Mouse (Mus musculus) MEL (cell line): ENCODE results near the gene Azgp1. TPM values are rescaled to one million over a fixed set of nuclear protein-coding genes. Genes with fewer than 3 reads are reported as not detected.

Experiments
- DNase-seq: peaks from one replicate; pipeline ENCODE4 v3.0.0; 2011; ENCODE audit warnings: low read depth, low spot score
- H3K27ac ChIP-seq: 2 replicates; pipeline ENCODE4 v1.5.1; 2012; ENCODE audit warnings: low read depth, mild to moderate bottlenecking, control low read depth, low read length, moderate library complexity; ENCODE audit not compliant: control insufficient read depth
- H3K27me3 ChIP-seq, 2 experiments: fragments of 150-350 bp in 1 of 2; sonication (generic) in 1 of 2; 2 replicates each; pipeline ENCODE4 v1.6.1; 2012; ENCODE audit warnings: low read length in 2 of 2, mild to moderate bottlenecking in 2 of 2, improper control_type of control experiment in 1 of 2, moderate library complexity in 1 of 2; ENCODE audit not compliant: insufficient read depth in 2 of 2, control insufficient read depth in 1 of 2
- H3K36me3 ChIP-seq, 2 experiments: 2 replicates each; pipeline ENCODE4 v1.6.1; 2012 to 2014; ENCODE audit warnings: low read length in 2 of 2, improper control_type of control experiment in 1 of 2, inconsistent platforms in 1 of 2, mild to moderate bottlenecking in 1 of 2; ENCODE audit not compliant: insufficient read depth in 2 of 2, control insufficient read depth in 1 of 2
- H3K4me1 ChIP-seq, 2 experiments: fragments of 150-350 bp in 1 of 2; sonication (generic) in 1 of 2; 2 replicates each; pipeline ENCODE4 v1.6.1; 2012; ENCODE audit warnings: low read length in 2 of 2, improper control_type of control experiment in 1 of 2, mild to moderate bottlenecking in 1 of 2; ENCODE audit not compliant: insufficient read depth in 2 of 2, control insufficient read depth in 1 of 2
- H3K4me3 ChIP-seq, 2 experiments: fragments of 150-350 bp in 1 of 2; sonication (generic) in 1 of 2; 2 replicates each; pipeline ENCODE4 v1.5.1; 2012; ENCODE audit warnings: low read depth in 2 of 2, low read length in 2 of 2, mild to moderate bottlenecking in 2 of 2, moderate library complexity in 2 of 2, control low read depth in 1 of 2, improper control_type of control experiment in 1 of 2; ENCODE audit not compliant: control insufficient read depth in 1 of 2, insufficient read depth in 1 of 2
- H3K79me2 ChIP-seq: 2 replicates; pipeline ENCODE4 v1.6.1; 2012; ENCODE audit warnings: mild to moderate bottlenecking, low read length, moderate library complexity; ENCODE audit not compliant: control insufficient read depth, poor library complexity, insufficient read depth
- H3K9ac ChIP-seq: 2 replicates; pipeline ENCODE4 v1.6.1; 2012; ENCODE audit warnings: low read depth, mild to moderate bottlenecking, control low read depth, low read length, moderate library complexity; ENCODE audit not compliant: control insufficient read depth, poor library complexity, severe bottlenecking
- H3K9me3 ChIP-seq: fragments of 150-350 bp; sonication (generic); replicated peaks from 2 replicates; pipeline ENCODE4 v1.6.1; 2012; ENCODE audit warnings: mild to moderate bottlenecking, low read length, improper control_type of control experiment, moderate library complexity; ENCODE audit not compliant: insufficient read depth
- ETS1 ChIP-seq: IDR thresholded peaks from 2 replicates; pipeline ENCODE4 v1.6.1; 2012; ENCODE audit warnings: low read depth, mild to moderate bottlenecking, inconsistent platforms, low read length, improper control_type of control experiment, moderate library complexity
- GATA1 ChIP-seq: IDR thresholded peaks from 2 replicates; pipeline ENCODE4 v1.6.1; 2011; ENCODE audit warnings: low read depth, low read length, improper control_type of control experiment
- HCFC1 ChIP-seq: IDR thresholded peaks from 2 replicates; pipeline ENCODE4 v1.6.1; 2012; ENCODE audit warnings: low read depth, mild to moderate bottlenecking, inconsistent platforms, low read length, improper control_type of control experiment, moderate library complexity
- JUND ChIP-seq: IDR thresholded peaks from 2 replicates; pipeline ENCODE4 v1.6.1; 2011; ENCODE audit warnings: low read depth, mild to moderate bottlenecking, improper control_type of control experiment, low read length
- KAT2A ChIP-seq: conservative IDR thresholded peaks from 2 replicates; pipeline ENCODE4 v1.6.1; 2012; ENCODE audit warnings: low read depth, low read length, improper control_type of control experiment, inconsistent platforms
- MAFK ChIP-seq: IDR thresholded peaks from 2 replicates; pipeline ENCODE4 v1.6.1; 2011; ENCODE audit warnings: low read depth, mild to moderate bottlenecking, low read length, improper control_type of control experiment, borderline replicate concordance
- MAX ChIP-seq: IDR thresholded peaks from 2 replicates; pipeline ENCODE4 v1.6.1; 2011; ENCODE audit warnings: low read length, improper control_type of control experiment
- MYB ChIP-seq: IDR thresholded peaks from 2 replicates; pipeline ENCODE4 v1.6.1; 2011; ENCODE audit warnings: mild to moderate bottlenecking, low read depth, low read length, improper control_type of control experiment
- POLR2AphosphoS2 ChIP-seq: IDR thresholded peaks from 2 replicates; pipeline ENCODE4 v1.6.1; 2011; ENCODE audit warnings: low read length, improper control_type of control experiment
- POLR2AphosphoS5 ChIP-seq: IDR thresholded peaks from 2 replicates; pipeline ENCODE4 v1.6.1; 2012; ENCODE audit warnings: low read depth, borderline replicate concordance, mild to moderate bottlenecking, inconsistent platforms, low read length, moderate library complexity, mixed read lengths
- RCOR1 ChIP-seq: IDR thresholded peaks from 2 replicates; pipeline ENCODE4 v1.6.1; 2012; ENCODE audit warnings: low read depth, mild to moderate bottlenecking, inconsistent platforms, low read length, improper control_type of control experiment
- SIN3A ChIP-seq: IDR thresholded peaks from 2 replicates; pipeline ENCODE4 v1.6.1; 2012; ENCODE audit warnings: low read length, improper control_type of control experiment, inconsistent platforms
- TAL1 ChIP-seq: IDR thresholded peaks from 2 replicates; pipeline ENCODE4 v1.6.1; 2012; ENCODE audit warnings: mild to moderate bottlenecking, inconsistent platforms, low read length, moderate library complexity, mixed read lengths
- TBP ChIP-seq: IDR thresholded peaks from 2 replicates; pipeline ENCODE4 v1.8.0; 2011; ENCODE audit warnings: low read depth, low read length, improper control_type of control experiment
- USF1 ChIP-seq: IDR thresholded peaks from 2 replicates; pipeline ENCODE4 v1.6.1; 2014; ENCODE audit warnings: low read depth, mild to moderate bottlenecking, inconsistent platforms, low read length, improper control_type of control experiment, moderate library complexity
- USF2 ChIP-seq, 2 experiments: IDR thresholded peaks; 2 replicates each; pipeline ENCODE4 v1.6.1; 2011 to 2012; ENCODE audit warnings: improper control_type of control experiment in 2 of 2, low read length in 2 of 2, borderline replicate concordance in 1 of 2, inconsistent platforms in 1 of 2, low read depth in 1 of 2, mild to moderate bottlenecking in 1 of 2; ENCODE audit not compliant: insufficient read depth in 1 of 2
- ZKSCAN1 ChIP-seq: IDR thresholded peaks from 2 replicates; pipeline ENCODE4 v1.6.1; 2012; ENCODE audit warnings: low read depth, mild to moderate bottlenecking, inconsistent platforms, low read length, improper control_type of control experiment, moderate library complexity
- ZMIZ1 ChIP-seq: IDR thresholded peaks from 2 replicates; pipeline ENCODE4 v1.6.1; 2012; ENCODE audit warnings: low read depth, mild to moderate bottlenecking, inconsistent platforms, low read length, improper control_type of control experiment, moderate library complexity
- polyA plus RNA-seq, 2 experiments: library from polyadenylated mRNA; stranded (reverse) in 1 of 2; unstranded in 1 of 2; fragments of >175 nt in 1 of 2; fragments of >200 nt in 1 of 2; gene quantifications; 2 replicates each; pipeline versions ENCODE4 v1.2.1 to v1.2.4; 2012; ENCODE audit warnings: low replicate concordance in 2 of 2, low read depth in 1 of 2; ENCODE audit not compliant: insufficient read length in 2 of 2, insufficient read depth in 1 of 2, missing spikeins in 1 of 2
- total RNA-seq: library from RNA; depleted of rRNA; stranded (reverse); fragments of 300-350 nt; gene quantifications from 2 replicates; pipeline ENCODE4 v1.2.3, GENCODE M21; 2012

The Azgp1 gene
- total and polyA plus RNA-seq, 3 experiments: not detected

GRCm38 (mm10) chr5:137951218-137951617, 30.1 kb upstream of the Azgp1 start:
- Histone ChIP-seq H3K27me3 (peaks cover 2 to 3% of the 10 kb centered on the region in 2 experiments; a peak in 3 of 4 replicates), H3K36me3 (no peaks in the 10 kb centered on the region), H3K4me1 (no peaks in the 10 kb centered on the region), H3K79me2 (no peaks in the 10 kb centered on the region), H3K4me3 (no peak overlapping the region), H3K9ac (no peak overlapping the region), H3K27ac (no peak overlapping the region), H3K9me3 (no peaks in the 10 kb centered on the region)
- no peak for DNase-seq
- no peak for TF ChIP-seq KAT2A
- no peak for TF ChIP-seq MYB
- TF ChIP-seq GATA1: no peak
- no peak for TF ChIP-seq USF1
- TF ChIP-seq JUND: no peak
- no peak for TF ChIP-seq SIN3A
- TF ChIP-seq ZKSCAN1: no peak

- Histone ChIP-seq H3K36me3 (no peaks in the 10 kb centered on the region), H3K79me2 (no peaks in the 10 kb centered on the region), H3K27me3 (peaks cover 1 to 2% of the 10 kb centered on the region in 2 experiments; a peak in 2 of 4 replicates), H3K27ac (no peak overlapping the region), H3K9me3 (no peaks in the 10 kb centered on the region), H3K4me3 (no peak overlapping the region), H3K9ac (no peak overlapping the region), H3K4me1 (no peaks in the 10 kb centered on the region)
- peak; percentile 92 for TF ChIP-seq TBP
- no peak for TF ChIP-seq POLR2AphosphoS2
- DNase-seq: peak; percentile 25
Measured at GRCm38 (mm10) chr5:137956404-137956803, 24.9 kb upstream of the Azgp1 start.

- Histone ChIP-seq H3K27ac (no peak within 1 kb of the TSS), H3K27me3 (no peaks in the 10 kb centered on the region; a peak in 1 of 4 replicates), H3K36me3 (no peaks in the 10 kb centered on the region), H3K9me3 (no peaks in the 10 kb centered on the region), H3K4me3 (no peak within 1 kb of the TSS), H3K9ac (no peak within 1 kb of the TSS), H3K4me1 (no peaks in the 10 kb centered on the region), H3K79me2 (no peaks in the 10 kb centered on the region)
- TF ChIP-seq ZMIZ1 (no peak), ZKSCAN1 (no peak), JUND (no peak)
- DNase-seq: no peak
Measured at GRCm38 (mm10) chr5:137962945-137963344, 18.4 kb upstream of the Azgp1 start, which contains the start of gene Gjc3. Gene Gjc3 (minus strand): TSS chr5:137963098.

GRCm38 (mm10) chr5:137966492-137966891, 14.8 kb upstream of the Azgp1 start:
- Histone ChIP-seq H3K9me3 (no peaks in the 10 kb centered on the region), H3K79me2 (no peaks in the 10 kb centered on the region), H3K27ac (no peak overlapping the region), H3K36me3 (no peaks in the 10 kb centered on the region), H3K4me1 (no peaks in the 10 kb centered on the region), H3K4me3 (no peak overlapping the region), H3K9ac (no peak overlapping the region), H3K27me3 (no peaks in the 10 kb centered on the region; a peak in 1 of 4 replicates)
- no peak for TF ChIP-seq TAL1
- TF ChIP-seq JUND: no peak
- no peak for TF ChIP-seq POLR2AphosphoS5
- no peak for TF ChIP-seq MAFK
- no peak for TF ChIP-seq MYB
- TF ChIP-seq ZMIZ1: no peak
- no peak for TF ChIP-seq TBP
- no peak for TF ChIP-seq MAX
- TF ChIP-seq HCFC1: no peak
- TF ChIP-seq ETS1: no peak
- TF ChIP-seq USF2 (IDR thresholded peaks at IDR 0.05; ENCODE audit: borderline replicate concordance in 1 of 2, insufficient read depth in 1 of 2, low read depth in 1 of 2, low read length in 2 of 2): no peak
- no peak for TF ChIP-seq RCOR1
- TF ChIP-seq KAT2A: no peak
- no peak for DNase-seq
